Mouse (Mus musculus) lung, adult 2 months (tissue): Measurements from ENCODE around the gene Runx3.

ENCODE experiments used
- CTCF ChIP-seq: fragments of 200-500 bp; IDR thresholded peaks from 2 replicates; pipeline ENCODE4 v1.5.1; 2011; ENCODE audit warnings: mild to moderate bottlenecking, low read length, control low read depth; ENCODE audit not compliant: insufficient read depth
- POLR2A ChIP-seq: fragments of 200-500 bp; IDR thresholded peaks from 2 replicates; pipeline ENCODE4 v1.6.1; 2011; ENCODE audit warnings: low read depth, mild to moderate bottlenecking, control low read depth, low read length, borderline replicate concordance; ENCODE audit errors: extremely low read depth

- TF ChIP-seq CTCF: no peak
- no peak for TF ChIP-seq POLR2A
Measured at GRCm38 (mm10) chr4:135191604-135192003, 71.2 kb downstream of the Runx3 start.
